Mouse (Mus musculus) stomach, embryonic 16.5 days (tissue): Measurements from ENCODE around the gene Aup1. TPM values are rescaled to one million over a fixed set of nuclear protein-coding genes. Genes with fewer than 3 reads are reported as not detected.
A peak's percentile ranks its signal among the peaks of the same experiment; 100 is the strongest.

Experiments used
- ATAC-seq: fragments of 200-750 bp; cut with Nextera tagmentation; 2 replicates; pipeline ENCODE4 v1.8.0; 2017; ENCODE audit warnings: moderate number of reproducible peaks, moderate TSS enrichment; ENCODE audit not compliant: insufficient read depth, low FRiP score
- H3K27ac ChIP-seq: fragments of 300-500 bp; sonication (generic); 2 replicates; pipeline ENCODE4 v1.5.1; 2014; ENCODE audit warnings: low read length
- H3K27me3 ChIP-seq: fragments of 300-500 bp; sonication (generic); 2 replicates; pipeline ENCODE4 v1.6.1; 2014; ENCODE audit warnings: low read length, control low read depth, mixed read lengths; ENCODE audit not compliant: control insufficient read depth, insufficient read depth
- H3K36me3 ChIP-seq: fragments of 300-500 bp; sonication (generic); 2 replicates; pipeline ENCODE4 v1.6.1; 2014; ENCODE audit warnings: low read length; ENCODE audit not compliant: control insufficient read depth, insufficient read depth
- H3K4me1 ChIP-seq: fragments of 300-500 bp; sonication (generic); 2 replicates; pipeline ENCODE4 v1.6.1; 2014; ENCODE audit warnings: low read length, control low read depth, mixed read lengths; ENCODE audit not compliant: control insufficient read depth, insufficient read depth
- H3K4me2 ChIP-seq: fragments of 300-500 bp; sonication (generic); 2 replicates; pipeline ENCODE4 v1.6.1; 2014; ENCODE audit warnings: low read depth, low read length, mixed read lengths
- H3K4me3 ChIP-seq: fragments of 300-500 bp; sonication (generic); replicated peaks from 2 replicates; pipeline ENCODE4 v1.5.1; 2014; ENCODE audit warnings: mild to moderate bottlenecking, low read length
- H3K9ac ChIP-seq: fragments of 300-500 bp; sonication (generic); 2 replicates; pipeline ENCODE4 v1.6.1; 2014; ENCODE audit warnings: low read length
- H3K9me3 ChIP-seq: fragments of 300-500 bp; sonication (generic); replicated peaks from 2 replicates; pipeline ENCODE4 v1.6.1; 2016; ENCODE audit warnings: low read length, control low read depth; ENCODE audit not compliant: control insufficient read depth
- WGBS: fragments of 180-500 bp; shearing (Covaris S2); extraction: QIAGEN DNeasy Blood & Tissue Kit; methylation state at CpG from one replicate; pipeline ENCODE4 v1.1.7; 2014; 5-methylcytosine and 5-hydroxymethylcytosine counted together
- polyA plus RNA-seq: library from polyadenylated mRNA; unstranded; fragments of >200 nt; fragmentation: Nextera tagmentation; extraction: Ambion mirVana; gene quantifications from 2 replicates; pipeline ENCODE4 v1.2.1, GENCODE M21; 2015

The Aup1 gene
- 228 and 235 TPM in 2 replicates for polyA plus RNA-seq

DNA sequence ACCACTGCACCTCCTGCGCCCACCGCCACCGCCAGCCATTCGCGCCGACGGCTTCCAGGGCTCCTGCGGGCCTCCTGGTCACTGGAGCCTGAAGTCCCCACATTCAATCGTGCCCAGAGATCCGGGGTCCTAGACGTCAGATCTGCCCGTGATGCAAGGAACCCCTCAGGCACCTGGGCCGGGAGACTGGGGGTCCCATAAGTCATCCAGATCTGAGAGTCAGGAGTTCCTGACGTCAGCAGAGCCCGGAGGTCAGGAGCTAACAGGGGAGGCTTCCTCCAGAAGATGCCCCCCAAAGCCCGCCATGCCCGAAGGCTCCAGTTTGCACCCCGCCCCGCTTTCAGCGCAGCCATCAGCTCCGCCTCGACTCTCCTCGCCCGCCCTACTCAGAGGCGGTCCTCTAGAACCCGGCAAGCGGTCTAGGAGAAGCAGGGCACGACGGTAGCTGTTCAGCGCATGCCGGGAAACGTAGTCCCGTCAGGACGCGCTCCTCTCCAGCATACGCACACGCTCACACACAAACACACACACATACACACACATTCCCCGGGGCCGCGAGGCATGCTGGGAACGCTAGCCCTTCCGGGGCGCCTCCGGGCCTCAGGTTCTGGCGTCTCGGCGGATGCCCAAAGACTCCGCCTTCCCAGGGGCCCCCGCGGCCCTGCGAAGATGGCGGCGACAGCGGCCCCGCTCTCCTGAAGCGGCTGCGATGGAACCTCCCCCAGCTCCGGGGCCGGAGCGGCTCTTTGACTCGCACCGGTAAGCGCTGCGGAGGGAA, at the start of gene Aup1:
Gene Aup1, plus strand, starts transcription at position 448 of the 778 bp plus-strand sequence.
- Histone ChIP-seq H3K4me3 (peak within 1 kb of the TSS; percentile 92), H3K9ac (peak within 1 kb of the TSS; percentile 93), H3K36me3 (no peaks in the 10 kb centered on the region), H3K27ac (peak within 1 kb of the TSS; percentile 81), H3K4me1 (peaks cover 15% of the 10 kb centered on the region), H3K27me3 (no peaks in the 10 kb centered on the region), H3K4me2 (peak within 1 kb of the TSS; percentile 89), H3K9me3 (no peaks in the 10 kb centered on the region)
- ATAC-seq = peak; percentile 96
- under 1% methylated on average over 63 of the region's 64 CpGs for WGBS

DNA sequence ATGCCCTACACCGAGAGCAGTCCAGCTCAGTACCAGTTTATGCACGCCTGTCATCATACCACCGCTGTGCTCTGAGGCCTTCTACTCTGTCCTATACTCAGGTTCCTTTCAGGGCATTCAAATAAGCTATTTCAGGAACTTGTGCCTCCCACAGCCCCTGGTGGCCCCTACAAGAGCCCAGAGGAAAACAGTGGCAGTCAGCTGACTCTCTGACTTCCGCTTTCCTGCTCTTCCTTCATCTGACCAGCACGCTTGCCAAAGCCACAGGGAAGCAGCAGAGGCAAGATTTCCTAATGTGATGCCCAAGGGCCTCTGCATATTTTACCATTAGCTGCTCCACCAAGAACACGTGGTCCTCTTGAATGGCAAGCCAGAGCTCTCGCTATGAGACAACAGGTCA, 49.4 kb upstream of the Aup1 start:
- Histone ChIP-seq H3K4me3 (no peak overlapping the region), H3K9me3 (no peaks in the 10 kb centered on the region), H3K4me1 (0 out of 2 replicates have a peak, but pooled peaks cover under 1% of the 10 kb centered on the region), H3K27ac (peak overlapping the region; percentile 9; the same call in 1 of the 2 replicates), H3K4me2 (no peak overlapping the region), H3K27me3 (no peaks in the 10 kb centered on the region), H3K36me3 (no peaks in the 10 kb centered on the region), H3K9ac (no peak overlapping the region)
- ATAC-seq = no peak
- whole genome bisulfite sequencing = 59% methylated on average over 7 of the region's 7 CpGs

DNA sequence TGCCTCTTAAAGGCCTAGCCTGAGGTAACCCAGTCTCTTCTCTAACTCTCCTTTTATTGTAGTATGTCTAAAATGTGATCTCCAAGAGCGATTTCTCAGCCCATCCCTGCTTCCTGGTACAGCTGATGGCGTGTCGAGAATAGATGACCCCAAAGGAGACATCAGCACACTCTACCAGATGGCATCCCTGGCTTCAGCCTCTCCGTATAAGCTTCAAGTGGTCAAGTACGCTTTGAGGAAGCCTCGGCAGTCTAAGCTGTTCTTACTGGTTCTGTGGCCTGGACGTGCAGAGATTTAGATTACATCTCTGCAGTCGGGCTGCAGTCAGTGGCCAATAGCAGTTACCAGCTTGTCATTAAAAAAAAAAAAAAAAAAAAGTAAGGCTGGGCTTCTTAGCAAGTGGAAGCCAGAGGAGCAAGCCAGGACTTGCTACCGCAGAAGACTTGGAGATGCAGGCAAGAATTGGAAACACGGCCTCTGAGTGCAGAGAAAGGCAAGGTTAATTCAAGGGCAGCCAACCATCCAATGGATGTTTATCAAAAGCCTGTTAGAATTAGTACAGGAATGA, 48.8 kb upstream of the Aup1 start:
- Histone ChIP-seq H3K36me3 (no peaks in the 10 kb centered on the region), H3K9me3 (no peaks in the 10 kb centered on the region), H3K4me1 (0 out of 2 replicates have a peak, but pooled peaks cover 6% of the 10 kb centered on the region), H3K27me3 (no peaks in the 10 kb centered on the region), H3K4me2 (no peak overlapping the region), H3K9ac (no peak overlapping the region), H3K27ac (peak overlapping the region; percentile 9; the same call in 1 of the 2 replicates), H3K4me3 (no peak overlapping the region)
- ATAC-seq = no peak
- WGBS = 70% methylated on average over 10 of the region's 10 CpGs

DNA sequence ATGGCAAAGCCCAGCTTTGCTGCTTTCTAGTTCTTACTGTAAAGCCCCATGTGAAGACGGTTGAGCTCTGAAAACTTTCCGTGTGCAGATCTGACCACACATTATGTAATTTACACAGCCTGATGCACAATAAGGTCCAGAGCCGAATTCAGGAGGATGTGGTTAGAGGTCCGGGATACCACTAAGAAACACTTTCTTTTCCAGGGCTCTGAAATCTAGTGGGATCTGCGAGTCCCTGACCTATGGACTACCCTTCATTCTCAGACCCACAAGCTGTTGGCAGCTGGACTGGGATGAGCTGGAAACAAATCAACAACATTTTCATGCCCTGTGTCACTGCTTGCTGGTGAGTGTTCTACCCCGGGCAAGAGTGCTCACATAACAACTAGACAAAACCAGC, 48.2 kb upstream of the Aup1 start:
- H3K9me3 ChIP-seq = no peaks in the 10 kb centered on the region
- 77% methylated on average over 6 of the region's 6 CpGs for WGBS
- no peak for ATAC-seq
- H3K36me3 ChIP-seq = no peaks in the 10 kb centered on the region
- H3K4me2 ChIP-seq = no peak overlapping the region
- no peak overlapping the region for H3K4me3 ChIP-seq
- 0 out of 2 replicates have a peak, but pooled peaks cover 6% of the 10 kb centered on the region for H3K4me1 ChIP-seq
- no peaks in the 10 kb centered on the region for H3K27me3 ChIP-seq
- H3K27ac ChIP-seq = no peak overlapping the region
- no peak overlapping the region for H3K9ac ChIP-seq

DNA sequence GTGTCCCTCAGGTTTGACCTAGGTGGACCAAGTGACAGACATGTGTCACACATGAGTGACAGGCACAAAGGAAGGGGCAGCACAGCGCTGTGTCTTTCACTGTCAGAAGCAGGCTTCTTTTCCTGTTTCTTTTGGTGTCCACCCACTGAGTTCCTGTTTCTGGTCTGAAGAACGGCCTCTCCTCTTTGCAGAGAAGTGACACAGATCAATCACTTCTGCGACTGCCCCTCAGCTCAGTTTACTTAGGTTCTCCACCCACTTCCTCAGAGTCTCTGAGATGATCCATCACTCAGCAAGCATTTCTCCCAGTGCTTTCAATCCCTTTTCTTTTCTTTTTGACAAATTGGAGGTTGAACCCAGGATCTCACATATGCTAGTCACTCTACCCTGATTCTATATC, 45.7 kb upstream of the Aup1 start:
- Histone ChIP-seq H3K27ac (no peak overlapping the region), H3K27me3 (no peaks in the 10 kb centered on the region), H3K36me3 (no peaks in the 10 kb centered on the region), H3K4me3 (no peak overlapping the region), H3K4me1 (0 out of 2 replicates have a peak, but pooled peaks cover 6% of the 10 kb centered on the region), H3K4me2 (no peak overlapping the region), H3K9me3 (no peaks in the 10 kb centered on the region), H3K9ac (no peak overlapping the region)
- 36% methylated on average over 3 of the region's 3 CpGs for WGBS
- no peak for ATAC-seq

DNA sequence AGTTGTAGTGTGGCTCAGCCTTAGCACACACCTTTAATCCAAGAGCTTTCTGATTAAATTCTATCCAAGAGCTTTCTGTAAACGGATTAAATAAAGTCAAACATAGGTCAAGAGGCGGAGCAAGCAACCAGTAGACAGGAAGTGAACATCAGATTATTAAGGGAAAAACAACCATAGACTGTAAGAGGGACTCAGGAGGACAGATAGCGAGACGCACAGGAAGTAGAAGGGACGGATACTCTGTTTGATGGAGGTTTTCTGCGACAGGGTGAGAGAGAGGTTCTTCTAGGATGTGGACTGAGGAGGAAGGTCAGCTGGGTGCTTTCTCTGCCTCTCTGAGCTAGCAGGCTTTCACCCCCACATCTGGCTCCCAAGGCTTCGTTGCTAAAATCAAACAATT, 44.3 kb upstream of the Aup1 start:
- 34% methylated on average over 7 of the region's 7 CpGs for WGBS
- no peaks in the 10 kb centered on the region for H3K9me3 ChIP-seq
- H3K27ac ChIP-seq = peak overlapping the region; percentile 34; the same call in 1 of the 2 replicates
- H3K4me2 ChIP-seq = no peak overlapping the region
- H3K4me1 ChIP-seq = peaks cover 12% of the 10 kb centered on the region; the same call in 1 of the 2 replicates
- no peaks in the 10 kb centered on the region for H3K36me3 ChIP-seq
- ATAC-seq = no peak
- H3K4me3 ChIP-seq = no peak overlapping the region
- no peak overlapping the region for H3K9ac ChIP-seq
- no peaks in the 10 kb centered on the region for H3K27me3 ChIP-seq

DNA sequence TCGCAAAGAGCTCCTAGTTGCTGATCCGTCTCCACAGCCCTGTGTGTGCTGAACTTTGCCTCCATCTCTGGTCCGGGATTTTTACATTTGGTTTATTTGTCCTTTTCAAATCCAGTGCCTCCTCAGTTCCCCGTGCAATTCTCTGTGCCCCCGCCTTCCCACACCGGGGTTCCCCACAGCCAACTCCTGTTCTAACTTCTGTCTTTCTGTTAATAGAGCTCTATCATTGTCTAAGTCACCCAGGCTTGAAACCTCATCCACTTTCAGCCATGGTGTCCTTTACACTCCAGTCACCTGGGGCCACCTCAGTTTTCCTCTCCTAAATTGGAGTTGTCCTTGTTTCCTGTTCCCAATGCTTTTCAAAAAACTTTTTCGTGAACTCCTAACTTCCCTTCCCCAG, 43.1 kb upstream of the Aup1 start:
- peaks cover 13% of the 10 kb centered on the region; the same call in 1 of the 2 replicates for H3K4me1 ChIP-seq
- no peak overlapping the region for H3K4me2 ChIP-seq
- no peak overlapping the region for H3K9ac ChIP-seq
- no peak overlapping the region for H3K27ac ChIP-seq
- H3K4me3 ChIP-seq = no peak overlapping the region
- no peaks in the 10 kb centered on the region for H3K27me3 ChIP-seq
- no peaks in the 10 kb centered on the region for H3K36me3 ChIP-seq
- ATAC-seq = no peak
- H3K9me3 ChIP-seq = no peaks in the 10 kb centered on the region
- WGBS = 72% methylated on average over 7 of the region's 7 CpGs

DNA sequence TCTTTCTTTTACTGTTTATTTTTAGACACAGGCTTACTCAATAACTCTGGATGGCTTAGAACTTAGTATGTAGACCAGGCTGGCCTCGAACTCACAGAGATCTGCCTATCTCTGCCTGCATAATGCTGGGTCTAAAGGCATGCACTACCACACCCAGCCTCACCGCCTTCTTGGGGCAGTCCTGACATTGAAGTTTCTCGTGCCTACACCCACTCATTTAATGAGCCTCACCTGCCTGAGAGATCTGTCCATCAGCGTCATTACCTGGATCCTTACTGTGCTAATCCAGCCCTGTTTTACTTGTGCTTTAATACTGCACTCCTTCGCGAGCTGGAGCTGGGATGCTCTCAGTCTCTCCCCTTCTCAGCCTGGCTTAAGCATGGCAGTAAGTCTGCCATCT, 42.6 kb upstream of the Aup1 start:
- 67% methylated on average over 6 of the region's 6 CpGs for WGBS
- ATAC-seq = no peak
- Histone ChIP-seq H3K9ac (no peak overlapping the region), H3K4me1 (peaks cover 13% of the 10 kb centered on the region; the same call in 1 of the 2 replicates), H3K4me2 (no peak overlapping the region), H3K27ac (no peak overlapping the region), H3K27me3 (no peaks in the 10 kb centered on the region), H3K36me3 (no peaks in the 10 kb centered on the region), H3K9me3 (no peaks in the 10 kb centered on the region), H3K4me3 (no peak overlapping the region)

DNA sequence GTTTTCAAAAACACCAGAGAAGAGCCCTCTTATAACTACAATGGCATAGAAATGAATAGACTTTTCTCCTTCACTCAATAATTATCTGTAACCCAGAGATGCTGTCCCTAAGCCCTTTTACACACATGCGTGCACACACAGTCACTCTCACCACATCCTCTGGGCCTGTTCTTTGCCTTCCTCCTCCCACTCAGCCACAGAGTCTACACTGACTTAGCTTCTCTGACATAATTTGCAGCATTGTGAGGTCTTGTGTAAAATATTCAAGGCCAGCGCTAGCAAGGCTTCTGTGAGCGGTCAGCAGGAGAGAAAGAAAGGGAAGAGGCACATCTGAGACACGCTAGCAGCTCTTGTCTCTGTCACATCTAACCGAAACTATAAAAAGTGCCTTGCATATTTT, 40.9 kb upstream of the Aup1 start:
- no peak overlapping the region for H3K27ac ChIP-seq
- H3K4me2 ChIP-seq = no peak overlapping the region
- H3K27me3 ChIP-seq = no peaks in the 10 kb centered on the region
- H3K9me3 ChIP-seq = no peaks in the 10 kb centered on the region
- H3K4me1 ChIP-seq = peaks cover 13% of the 10 kb centered on the region; the same call in 1 of the 2 replicates
- H3K36me3 ChIP-seq = no peaks in the 10 kb centered on the region
- no peak overlapping the region for H3K9ac ChIP-seq
- no peak for ATAC-seq
- WGBS = 71% methylated on average over 5 of the region's 5 CpGs
- H3K4me3 ChIP-seq = no peak overlapping the region
